Mouse (Mus musculus): ENCODE data around the gene Slc38a3.

- peak; percentile 100 for TF ChIP-seq CTCF (IDR thresholded peaks at IDR 0.05; ENCODE audit: low read depth)
- no peak for TF ChIP-seq EP300 (IDR thresholded peaks at IDR 0.05; ENCODE audit: low read depth)
These were observed 67.2 kb downstream of the Slc38a3 start for GRCm38 (mm10) chr9:107602068-107602648.

All from liver, embryonic 14.5 days (tissue).